Mouse (Mus musculus): ENCODE measurements around the gene A030005K14Rik.

GRCm38 (mm10) chr1:83059278-83059677, at the start of gene A030005K14Rik:
- TF ChIP-seq CTCF (IDR thresholded peaks at IDR 0.05; ENCODE audit: extremely low read depth, insufficient read depth, low read length) = no peak
- TF ChIP-seq POLR2A (IDR thresholded peaks at IDR 0.05; ENCODE audit: extremely low read depth, insufficient read depth, low read length) = no peak
